Mouse (Mus musculus) MEL (cell line): ENCODE data around the gene Zfp334. TPM values are rescaled to one million over a fixed set of nuclear protein-coding genes. Genes with fewer than 3 reads are reported as not detected.

ENCODE experiments used
- DNase-seq: peaks from one replicate; pipeline ENCODE4 v3.0.0; 2011; ENCODE audit warnings: low read depth, low spot score
- H3K27ac ChIP-seq: 2 replicates; pipeline ENCODE4 v1.5.1; 2012; ENCODE audit warnings: low read depth, mild to moderate bottlenecking, control low read depth, low read length, moderate library complexity; ENCODE audit not compliant: control insufficient read depth
- H3K27me3 ChIP-seq, 2 experiments: fragments of 150-350 bp in 1 of 2; sonication (generic) in 1 of 2; 2 replicates each; pipeline ENCODE4 v1.6.1; 2012; ENCODE audit warnings: low read length in 2 of 2, mild to moderate bottlenecking in 2 of 2, improper control_type of control experiment in 1 of 2, moderate library complexity in 1 of 2; ENCODE audit not compliant: insufficient read depth in 2 of 2, control insufficient read depth in 1 of 2
- H3K36me3 ChIP-seq, 2 experiments: 2 replicates each; pipeline ENCODE4 v1.6.1; 2012 to 2014; ENCODE audit warnings: low read length in 2 of 2, improper control_type of control experiment in 1 of 2, inconsistent platforms in 1 of 2, mild to moderate bottlenecking in 1 of 2; ENCODE audit not compliant: insufficient read depth in 2 of 2, control insufficient read depth in 1 of 2
- H3K4me1 ChIP-seq, 2 experiments: fragments of 150-350 bp in 1 of 2; sonication (generic) in 1 of 2; 2 replicates each; pipeline ENCODE4 v1.6.1; 2012; ENCODE audit warnings: low read length in 2 of 2, improper control_type of control experiment in 1 of 2, mild to moderate bottlenecking in 1 of 2; ENCODE audit not compliant: insufficient read depth in 2 of 2, control insufficient read depth in 1 of 2
- H3K4me3 ChIP-seq, 2 experiments: fragments of 150-350 bp in 1 of 2; sonication (generic) in 1 of 2; 2 replicates each; pipeline ENCODE4 v1.5.1; 2012; ENCODE audit warnings: low read depth in 2 of 2, low read length in 2 of 2, mild to moderate bottlenecking in 2 of 2, moderate library complexity in 2 of 2, control low read depth in 1 of 2, improper control_type of control experiment in 1 of 2; ENCODE audit not compliant: control insufficient read depth in 1 of 2, insufficient read depth in 1 of 2
- H3K79me2 ChIP-seq: 2 replicates; pipeline ENCODE4 v1.6.1; 2012; ENCODE audit warnings: mild to moderate bottlenecking, low read length, moderate library complexity; ENCODE audit not compliant: control insufficient read depth, poor library complexity, insufficient read depth
- H3K9ac ChIP-seq: 2 replicates; pipeline ENCODE4 v1.6.1; 2012; ENCODE audit warnings: low read depth, mild to moderate bottlenecking, control low read depth, low read length, moderate library complexity; ENCODE audit not compliant: control insufficient read depth, poor library complexity, severe bottlenecking
- H3K9me3 ChIP-seq: fragments of 150-350 bp; sonication (generic); replicated peaks from 2 replicates; pipeline ENCODE4 v1.6.1; 2012; ENCODE audit warnings: mild to moderate bottlenecking, low read length, improper control_type of control experiment, moderate library complexity; ENCODE audit not compliant: insufficient read depth
- BHLHE40 ChIP-seq: IDR thresholded peaks from 2 replicates; pipeline ENCODE4 v1.6.1; 2012; ENCODE audit warnings: low read depth, mild to moderate bottlenecking, inconsistent platforms, low read length, improper control_type of control experiment, borderline replicate concordance
- CHD2 ChIP-seq: IDR thresholded peaks from 2 replicates; pipeline ENCODE4 v1.6.1; 2011; ENCODE audit warnings: low read length, improper control_type of control experiment
- CTCF ChIP-seq, 3 experiments: IDR thresholded peaks in 2 of 3; conservative IDR thresholded peaks in 1 of 3; 2 replicates each; pipeline ENCODE4 v1.5.1; 2011 to 2012; ENCODE audit warnings: low read length in 3 of 3, low read depth in 2 of 3, mild to moderate bottlenecking in 2 of 3, improper control_type of control experiment in 1 of 3, inconsistent platforms in 1 of 3, mixed read lengths in 1 of 3, moderate library complexity in 1 of 3; ENCODE audit not compliant: control insufficient read depth in 1 of 3, insufficient read depth in 1 of 3, poor library complexity in 1 of 3, severe bottlenecking in 1 of 3
- ETS1 ChIP-seq: IDR thresholded peaks from 2 replicates; pipeline ENCODE4 v1.6.1; 2012; ENCODE audit warnings: low read depth, mild to moderate bottlenecking, inconsistent platforms, low read length, improper control_type of control experiment, moderate library complexity
- GABPA ChIP-seq: IDR thresholded peaks from 2 replicates; pipeline ENCODE4 v1.6.1; 2012; ENCODE audit warnings: low read depth, mild to moderate bottlenecking, inconsistent platforms, low read length, improper control_type of control experiment, moderate library complexity
- GATA1 ChIP-seq: IDR thresholded peaks from 2 replicates; pipeline ENCODE4 v1.6.1; 2011; ENCODE audit warnings: low read depth, low read length, improper control_type of control experiment
- JUND ChIP-seq: IDR thresholded peaks from 2 replicates; pipeline ENCODE4 v1.6.1; 2011; ENCODE audit warnings: low read depth, mild to moderate bottlenecking, improper control_type of control experiment, low read length
- KAT2A ChIP-seq: conservative IDR thresholded peaks from 2 replicates; pipeline ENCODE4 v1.6.1; 2012; ENCODE audit warnings: low read depth, low read length, improper control_type of control experiment, inconsistent platforms
- MAFK ChIP-seq: IDR thresholded peaks from 2 replicates; pipeline ENCODE4 v1.6.1; 2011; ENCODE audit warnings: low read depth, mild to moderate bottlenecking, low read length, improper control_type of control experiment, borderline replicate concordance
- MAZ ChIP-seq: IDR thresholded peaks from 2 replicates; pipeline ENCODE4 v1.6.1; 2012; ENCODE audit warnings: low read depth, mild to moderate bottlenecking, inconsistent platforms, low read length, improper control_type of control experiment
- MEF2A ChIP-seq: IDR thresholded peaks from 2 replicates; pipeline ENCODE4 v1.6.1; 2014; ENCODE audit warnings: low read depth, mild to moderate bottlenecking, inconsistent platforms, low read length, improper control_type of control experiment; ENCODE audit not compliant: poor library complexity, insufficient replicate concordance, severe bottlenecking; ENCODE audit errors: extremely low read depth
- MXI1 ChIP-seq: IDR thresholded peaks from 2 replicates; pipeline ENCODE4 v1.6.1; 2011; ENCODE audit warnings: mild to moderate bottlenecking, low read depth, low read length, improper control_type of control experiment
- MYC ChIP-seq: IDR thresholded peaks from 2 replicates; pipeline ENCODE4 v1.6.1; 2011; ENCODE audit warnings: low read depth, mild to moderate bottlenecking, low read length, improper control_type of control experiment, moderate library complexity
- NELFE ChIP-seq: IDR thresholded peaks from 2 replicates; pipeline ENCODE4 v1.6.1; 2011; ENCODE audit warnings: low read depth, low read length, improper control_type of control experiment
- NRF1 ChIP-seq: IDR thresholded peaks from 2 replicates; pipeline ENCODE4 v1.6.1; 2014; ENCODE audit warnings: low read depth, mild to moderate bottlenecking, inconsistent platforms, low read length, improper control_type of control experiment, moderate library complexity; ENCODE audit not compliant: poor library complexity, insufficient read depth, severe bottlenecking
- POLR2A ChIP-seq, 2 experiments: IDR thresholded peaks; 2 replicates each; pipeline ENCODE4 v1.6.1; 2011 to 2012; ENCODE audit warnings: low read length in 2 of 2, mild to moderate bottlenecking in 2 of 2, control low read depth in 1 of 2, improper control_type of control experiment in 1 of 2, low read depth in 1 of 2, moderate library complexity in 1 of 2; ENCODE audit not compliant: control insufficient read depth in 1 of 2, insufficient read depth in 1 of 2, poor library complexity in 1 of 2
- POLR2AphosphoS2 ChIP-seq: IDR thresholded peaks from 2 replicates; pipeline ENCODE4 v1.6.1; 2011; ENCODE audit warnings: low read length, improper control_type of control experiment
- POLR2AphosphoS5 ChIP-seq: IDR thresholded peaks from 2 replicates; pipeline ENCODE4 v1.6.1; 2012; ENCODE audit warnings: low read depth, borderline replicate concordance, mild to moderate bottlenecking, inconsistent platforms, low read length, moderate library complexity, mixed read lengths
- RAD21 ChIP-seq: IDR thresholded peaks from 2 replicates; pipeline ENCODE4 v1.6.1; 2011; ENCODE audit warnings: mild to moderate bottlenecking, low read depth, low read length, improper control_type of control experiment
- RCOR1 ChIP-seq: IDR thresholded peaks from 2 replicates; pipeline ENCODE4 v1.6.1; 2012; ENCODE audit warnings: low read depth, mild to moderate bottlenecking, inconsistent platforms, low read length, improper control_type of control experiment
- SMC3 ChIP-seq: IDR thresholded peaks from 2 replicates; pipeline ENCODE4 v1.6.1; 2011; ENCODE audit warnings: low read depth, low read length, improper control_type of control experiment
- TBP ChIP-seq: IDR thresholded peaks from 2 replicates; pipeline ENCODE4 v1.8.0; 2011; ENCODE audit warnings: low read depth, low read length, improper control_type of control experiment
- TCF12 ChIP-seq: IDR thresholded peaks from 2 replicates; pipeline ENCODE4 v1.6.1; 2014; ENCODE audit warnings: low read depth, mild to moderate bottlenecking, inconsistent platforms, low read length, improper control_type of control experiment, moderate library complexity
- USF1 ChIP-seq: IDR thresholded peaks from 2 replicates; pipeline ENCODE4 v1.6.1; 2014; ENCODE audit warnings: low read depth, mild to moderate bottlenecking, inconsistent platforms, low read length, improper control_type of control experiment, moderate library complexity
- USF2 ChIP-seq, 2 experiments: IDR thresholded peaks; 2 replicates each; pipeline ENCODE4 v1.6.1; 2011 to 2012; ENCODE audit warnings: improper control_type of control experiment in 2 of 2, low read length in 2 of 2, borderline replicate concordance in 1 of 2, inconsistent platforms in 1 of 2, low read depth in 1 of 2, mild to moderate bottlenecking in 1 of 2; ENCODE audit not compliant: insufficient read depth in 1 of 2
- ZKSCAN1 ChIP-seq: IDR thresholded peaks from 2 replicates; pipeline ENCODE4 v1.6.1; 2012; ENCODE audit warnings: low read depth, mild to moderate bottlenecking, inconsistent platforms, low read length, improper control_type of control experiment, moderate library complexity
- ZNF384 ChIP-seq: IDR thresholded peaks from 2 replicates; pipeline ENCODE4 v1.6.1; 2012; ENCODE audit warnings: low read depth, mild to moderate bottlenecking, inconsistent platforms, low read length, improper control_type of control experiment
- polyA plus RNA-seq, 2 experiments: library from polyadenylated mRNA; stranded (reverse) in 1 of 2; unstranded in 1 of 2; fragments of >175 nt in 1 of 2; fragments of >200 nt in 1 of 2; gene quantifications; 2 replicates each; pipeline versions ENCODE4 v1.2.1 to v1.2.4; 2012; ENCODE audit warnings: low replicate concordance in 2 of 2, low read depth in 1 of 2; ENCODE audit not compliant: insufficient read length in 2 of 2, insufficient read depth in 1 of 2, missing spikeins in 1 of 2
- total RNA-seq: library from RNA; depleted of rRNA; stranded (reverse); fragments of 300-350 nt; gene quantifications from 2 replicates; pipeline ENCODE4 v1.2.3, GENCODE M21; 2012; rRNA removed

Gene Zfp334
- total RNA-seq (not detected in 2 replicates), polyA plus RNA-seq (not detected)

- Histone ChIP-seq H3K4me3 (no peak within 1 kb of the TSS), H3K27ac (no peak within 1 kb of the TSS), H3K9me3 (no peaks in the 10 kb centered on the region), H3K36me3 (no peaks in the 10 kb centered on the region), H3K9ac (no peak within 1 kb of the TSS), H3K4me1 (no peaks in the 10 kb centered on the region), H3K27me3 (no peaks in the 10 kb centered on the region; a peak in 1 of 4 replicates), H3K79me2 (no peaks in the 10 kb centered on the region)
- DNase-seq: no peak
- TF ChIP-seq MYC (no peak), MAZ (no peak), ZNF384 (no peak), SMC3 (no peak), RAD21 (no peak), BHLHE40 (no peak), RCOR1 (no peak), MAFK (no peak), NRF1 (no peak), CHD2 (no peak), JUND (no peak), POLR2AphosphoS2 (no peak), POLR2AphosphoS5 (no peak), ZKSCAN1 (no peak), MEF2A (no peak), POLR2A (IDR thresholded peaks at IDR 0.05; ENCODE audit: control insufficient read depth in 1 of 2, insufficient read depth in 1 of 2, low read depth in 1 of 2, low read length in 2 of 2, poor library complexity in 1 of 2) (no peak), CTCF (IDR thresholded peaks at IDR 0.05 in 2 of 3, conservative IDR thresholded peaks at IDR 0.05 in 1 of 3; ENCODE audit: control insufficient read depth in 1 of 3, insufficient read depth in 1 of 3, low read depth in 2 of 3, low read length in 3 of 3, poor library complexity in 1 of 3, severe bottlenecking in 1 of 3) (no peak), USF2 (IDR thresholded peaks at IDR 0.05; ENCODE audit: borderline replicate concordance in 1 of 2, insufficient read depth in 1 of 2, low read depth in 1 of 2, low read length in 2 of 2) (no peak)
Measured at GRCm38 (mm10) chr2:165387844-165388495, at the start of gene Zfp334. TSS of gene Zfp334 (minus strand) at chr2:165388259.

GRCm38 (mm10) chr2:165428694-165429093 lies 40.6 kb upstream of the Zfp334 start:
- H3K36me3 ChIP-seq: no peaks in the 10 kb centered on the region
- no peaks in the 10 kb centered on the region for H3K79me2 ChIP-seq
- no peaks in the 10 kb centered on the region for H3K9me3 ChIP-seq
- no peak for TF ChIP-seq RAD21
- TF ChIP-seq POLR2A (IDR thresholded peaks at IDR 0.05; ENCODE audit: control insufficient read depth in 1 of 2, insufficient read depth in 1 of 2, low read depth in 1 of 2, low read length in 2 of 2, poor library complexity in 1 of 2): no peak
- TF ChIP-seq RCOR1: no peak
- TF ChIP-seq GATA1: no peak
- no peak for TF ChIP-seq ZNF384
- TF ChIP-seq MXI1: no peak
- no peak for TF ChIP-seq USF2 (IDR thresholded peaks at IDR 0.05; ENCODE audit: borderline replicate concordance in 1 of 2, insufficient read depth in 1 of 2, low read depth in 1 of 2, low read length in 2 of 2)
- TF ChIP-seq KAT2A: no peak
- no peak for TF ChIP-seq GABPA
- no peak for TF ChIP-seq ETS1
- no peak for TF ChIP-seq USF1
- TF ChIP-seq TBP: no peak
- TF ChIP-seq POLR2AphosphoS2: no peak
- TF ChIP-seq NELFE: no peak
- TF ChIP-seq TCF12: no peak
- no peak overlapping the region for H3K4me3 ChIP-seq
- H3K27ac ChIP-seq: no peak overlapping the region
- H3K4me1 ChIP-seq: no peaks in the 10 kb centered on the region
- no peak overlapping the region for H3K9ac ChIP-seq
- H3K27me3 ChIP-seq: no peaks in the 10 kb centered on the region; a peak in 1 of 4 replicates
- no peak for DNase-seq
